In the genomic region with DNA sequence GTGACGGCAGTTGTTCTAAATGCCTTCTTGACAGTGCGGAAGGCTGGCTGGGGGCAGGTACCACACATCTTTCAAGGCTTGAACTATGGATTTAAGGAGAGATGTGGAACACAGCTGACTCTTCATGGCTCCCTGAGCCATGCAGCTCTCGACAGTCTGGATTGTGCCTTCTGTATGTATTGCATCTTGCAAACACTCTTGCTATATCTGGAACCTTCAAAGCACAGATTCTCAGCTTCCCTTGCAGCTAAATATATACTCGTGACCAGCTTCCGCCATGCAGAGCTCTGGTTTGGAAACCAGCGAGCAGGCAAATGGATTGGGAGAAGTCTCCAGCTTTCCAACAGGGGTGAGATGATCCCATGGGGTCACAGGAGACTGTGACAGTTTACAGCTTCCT, we compare ENCODE assay signal across 16 mouse cellular contexts.
"Had no signal": no experiment of that assay in that cellular context is flagged by ENCODE, and none has a peak within 500 bp of the region (broad histone marks: within the 10 kb centered on the region; RNA-seq: fewer than 3 reads in every experiment).

No protein-coding gene starts in this region.

- ATAC-seq: hindbrain, embryonic 16.5 days; inflammation-experienced regulatory T-cells, adult 6 months; intestine, embryonic 15.5 days; intestine, postnatal 0 days; liver, embryonic 12.5 days had no signal

- DNase-seq: gastrocnemius, adult 2 months; gastrocnemius, postnatal 10 days; gastrocnemius, postnatal 36 days; heart, adult 18-20 months; heart, postnatal 10 days; heart, postnatal 4 days; kidney, adult 18-20 months; kidney, adult 8-10 months; kidney, postnatal 10 days; kidney, postnatal 25 days; kidney, postnatal 4 days had no signal
